11 mouse cellular contexts compared by ENCODE assay signal in the genomic region with DNA sequence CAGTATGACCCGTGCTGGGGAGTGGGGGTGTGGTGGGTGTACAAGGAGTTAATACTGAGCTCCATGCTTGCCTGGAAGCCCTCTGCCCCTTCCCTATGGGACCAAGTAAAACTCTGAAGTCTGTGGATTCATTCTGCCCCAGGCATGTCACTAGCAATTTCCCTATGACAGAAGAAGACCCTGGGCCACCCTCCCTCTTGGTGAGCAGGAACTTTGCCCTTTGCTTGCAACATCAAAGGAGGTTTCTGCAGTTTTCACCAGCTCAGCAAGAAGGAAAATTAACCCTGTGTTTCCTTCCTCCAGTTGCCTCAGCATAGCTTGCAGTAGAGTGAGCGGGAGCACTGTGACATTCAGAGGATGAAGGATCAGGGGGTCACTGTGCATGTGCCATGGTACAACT. TPM values are rescaled to one million over a fixed set of nuclear protein-coding genes. Genes with fewer than 3 reads are reported as not detected.
DNase-seq lines count a peak whose midpoint lies in the region; ATAC-seq and TF ChIP-seq lines count a peak whose summit lies in the region.
"Had no signal": no experiment of that assay in that cellular context is flagged by ENCODE, and none has a peak within 500 bp of the region (broad histone marks: within the 10 kb centered on the region; RNA-seq: fewer than 3 reads in every experiment).

No protein-coding gene starts in this region.

- H3K9ac ChIP-seq in intestine, embryonic 14.5 days (ENCODE audit: low read length), result no peak overlapping the region
- no peak overlapping the region for H3K9ac ChIP-seq in intestine, postnatal 0 days (ENCODE audit: low read depth, low read length)
- peak overlapping the region; percentile 2; the same call in 1 of the 2 replicates for H3K9ac ChIP-seq in forebrain, postnatal 0 days
- H3K9ac ChIP-seq in neural tube, embryonic 13.5 days, result peak overlapping the region; percentile 85

- intact Hi-C loops in left cerebral cortex, postnatal 14 days (cut with DNase I), result loop anchor here (10.0 kb wide), 1 partner anchor 108 kb away; no protein-coding TSS in a partner anchor

- DNase-seq in intestine, embryonic 14.5 days (ENCODE audit: low spot score), result no peak
- DNase-seq in forebrain, postnatal 0 days, result no peak
- DNase-seq in gastrocnemius, adult 8-10 months (ENCODE audit: low spot score in 2 of 2), result no peak
- no peak for DNase-seq in left cerebral cortex, postnatal 14 days (ENCODE audit: low spot score in 2 of 2)
- DNase-seq in adrenal gland, postnatal 25 days, result no peak

- no peak for TF ChIP-seq CTCF in intestine, postnatal 0 days (IDR thresholded peaks at IDR 0.05; ENCODE audit: low read depth)
- no peak for TF ChIP-seq CTCF in forebrain, postnatal 0 days (IDR thresholded peaks at IDR 0.05; ENCODE audit: low read depth)

- ATAC-seq in intestine, embryonic 14.5 days (replicated peaks; ENCODE audit: low FRiP score, low TSS enrichment, low read depth), result peak; percentile 58
- no peak for ATAC-seq in intestine, postnatal 0 days
- no peak for ATAC-seq in forebrain, postnatal 0 days
- 0 out of 2 replicates have a peak, but pooled peaks have one; percentile 17 for ATAC-seq in megakaryocyte progenitor cell, adult 5-6 weeks (replicated peaks; ENCODE audit: poor library complexity)
- ATAC-seq in neural tube, embryonic 13.5 days (ENCODE audit: low read depth), result no peak
- ATAC-seq: activated CD4-positive, CD25-positive, alpha-beta regulatory T cell, adult 4 months had no signal

- no peak overlapping the region for H3K27ac ChIP-seq in intestine, embryonic 14.5 days (ENCODE audit: low read depth)
- H3K27ac ChIP-seq in intestine, postnatal 0 days (ENCODE audit: low read depth, low read length), result no peak overlapping the region
- peak overlapping the region; percentile 89; the same call in 1 of the 2 replicates for H3K27ac ChIP-seq in forebrain, postnatal 0 days (ENCODE audit: low read depth, low read length)
- H3K27ac ChIP-seq in neural tube, embryonic 13.5 days (replicated peaks), result peak overlapping the region; percentile 89

- no peaks in the 10 kb centered on the region for H3K36me3 ChIP-seq in intestine, embryonic 14.5 days (ENCODE audit: control insufficient read depth, insufficient read depth, low read length)
- no peaks in the 10 kb centered on the region for H3K36me3 ChIP-seq in intestine, postnatal 0 days (ENCODE audit: control insufficient read depth, insufficient read depth)
- H3K36me3 ChIP-seq in forebrain, postnatal 0 days (ENCODE audit: insufficient read depth), result no peaks in the 10 kb centered on the region
- H3K36me3 ChIP-seq in neural tube, embryonic 13.5 days, result no peaks in the 10 kb centered on the region

- WGBS in intestine, embryonic 14.5 days, result 38% methylated on average over 2 of the region's 2 CpGs
- 30% methylated on average over 2 of the region's 2 CpGs for WGBS in intestine, postnatal 0 days
- 35% methylated on average over 2 of the region's 2 CpGs for WGBS in forebrain, postnatal 0 days
- 32% methylated on average over 2 of the region's 2 CpGs for WGBS in neural tube, embryonic 13.5 days

- H3K4me1 ChIP-seq in intestine, embryonic 14.5 days (replicated peaks; ENCODE audit: control insufficient read depth, insufficient read depth, low read length), result peaks cover 17% of the 10 kb centered on the region; the same call in 1 of the 2 replicates
- peaks cover 2% of the 10 kb centered on the region; the same call in 1 of the 2 replicates for H3K4me1 ChIP-seq in intestine, postnatal 0 days (replicated peaks; ENCODE audit: control insufficient read depth, insufficient read depth, low read length)
- peaks cover 2% of the 10 kb centered on the region; the same call in 1 of the 2 replicates for H3K4me1 ChIP-seq in forebrain, postnatal 0 days (ENCODE audit: insufficient read depth)
- H3K4me1 ChIP-seq in neural tube, embryonic 13.5 days (replicated peaks), result peaks cover 54% of the 10 kb centered on the region

- H3K9me3 ChIP-seq in intestine, embryonic 14.5 days (ENCODE audit: control insufficient read depth, low read length), result no peaks in the 10 kb centered on the region
- H3K9me3 ChIP-seq in intestine, postnatal 0 days (ENCODE audit: control insufficient read depth), result no peaks in the 10 kb centered on the region
- H3K9me3 ChIP-seq in forebrain, postnatal 0 days (ENCODE audit: low read length), result no peaks in the 10 kb centered on the region
- H3K9me3 ChIP-seq in neural tube, embryonic 13.5 days, result no peaks in the 10 kb centered on the region

- H3K27me3 ChIP-seq in intestine, embryonic 14.5 days (replicated peaks; ENCODE audit: control insufficient read depth, insufficient read depth, low read length), result peaks cover 8% of the 10 kb centered on the region
- H3K27me3 ChIP-seq in intestine, postnatal 0 days (replicated peaks; ENCODE audit: control insufficient read depth, insufficient read depth, low read length), result peaks cover 10% of the 10 kb centered on the region
- H3K27me3 ChIP-seq in forebrain, postnatal 0 days (ENCODE audit: insufficient read depth, low read length), result no peaks in the 10 kb centered on the region
- no peaks in the 10 kb centered on the region for H3K27me3 ChIP-seq in neural tube, embryonic 13.5 days

- no peak overlapping the region for H3K4me3 ChIP-seq in intestine, embryonic 14.5 days (ENCODE audit: low read depth, low read length)
- no peak overlapping the region for H3K4me3 ChIP-seq in intestine, postnatal 0 days (ENCODE audit: low read depth, low read length)
- H3K4me3 ChIP-seq in forebrain, postnatal 0 days (ENCODE audit: low read depth, low read length), result peak overlapping the region; percentile 19
- H3K4me3 ChIP-seq in neural tube, embryonic 13.5 days, result peak overlapping the region; percentile 63

- no peak overlapping the region for H3K4me2 ChIP-seq in intestine, embryonic 14.5 days (ENCODE audit: low read length)
- H3K4me2 ChIP-seq in intestine, postnatal 0 days (replicated peaks; ENCODE audit: low read depth), result no peak overlapping the region
- H3K4me2 ChIP-seq in forebrain, postnatal 0 days (ENCODE audit: low read depth), result peak overlapping the region; percentile 63
- H3K4me2 ChIP-seq in neural tube, embryonic 13.5 days, result peak overlapping the region; percentile 64
- H3K4me2 ChIP-seq: heart, embryonic 11.5 days had no signal

RNA-seq across cellular contexts. Expression of gene Gap43, which starts 3.8 kb away (rescaled TPM):
- polyA plus RNA-seq in intestine, embryonic 14.5 days (2014; fragmentation: Nextera tagmentation; extraction: Ambion mirVana), result 104 and 111 TPM in 2 replicates
- 39.6 and 40.1 TPM in 2 replicates for polyA plus RNA-seq in intestine, postnatal 0 days (2015; fragmentation: Nextera tagmentation; extraction: Ambion mirVana)
- 1,112 and 1,190 TPM in 2 replicates for total RNA-seq in forebrain, postnatal 0 days (2014; rRNA removed)
- 1,608 and 1,952 TPM in 2 replicates for polyA plus RNA-seq in forebrain, postnatal 0 days (2015; fragmentation: Nextera tagmentation; extraction: Ambion mirVana)
- total RNA-seq in megakaryocyte progenitor cell, adult 5-6 weeks (2015), result not detected in 2 replicates
- not detected in 2 replicates for total RNA-seq in megakaryocyte progenitor cell, adult 5-6 weeks (2017)
- polyA plus RNA-seq in neural tube, embryonic 13.5 days (2015; fragmentation: Nextera tagmentation; extraction: Ambion mirVana), result 1,023 and 1,039 TPM in 2 replicates
- total RNA-seq in gastrocnemius, adult 8-10 months (2022), result under 1 TPM in 2 of 4 experiments, not detected in 2; 0.27 to 0.46 TPM
- total RNA-seq in left cerebral cortex, postnatal 14 days (2021), result 100 to 1,000 TPM; 520 to 569 TPM
- total RNA-seq in adrenal gland, postnatal 25 days (2021), result 1.1 and 1.2 TPM in 2 replicates
- total RNA-seq: liver, adult 2 months had no signal
- polyA plus RNA-seq: activated CD4-positive, CD25-positive, alpha-beta regulatory T cell, adult 4 months; liver, adult 2 months had no signal

Comparison
In these comparisons a context has a peak if more than half of its experiments do, and no peak if none do; other contexts are left out.
1. ATAC-seq: peak in intestine, embryonic 14.5 days (single experiment) and megakaryocyte progenitor cell, adult 5-6 weeks (single experiment); none in intestine, postnatal 0 days (single experiment), forebrain, postnatal 0 days (single experiment) and neural tube, embryonic 13.5 days (single experiment).
2. H3K27ac ChIP-seq: peak in forebrain, postnatal 0 days (single experiment) and neural tube, embryonic 13.5 days (single experiment); none in intestine, embryonic 14.5 days (single experiment) and intestine, postnatal 0 days (single experiment).
3. H3K4me2 ChIP-seq: peak in forebrain, postnatal 0 days (single experiment) and neural tube, embryonic 13.5 days (single experiment); none in intestine, embryonic 14.5 days (single experiment) and intestine, postnatal 0 days (single experiment).
4. H3K4me3 ChIP-seq: peak in forebrain, postnatal 0 days (single experiment) and neural tube, embryonic 13.5 days (single experiment); none in intestine, embryonic 14.5 days (single experiment) and intestine, postnatal 0 days (single experiment).
5. H3K9ac ChIP-seq: peak in forebrain, postnatal 0 days (single experiment) and neural tube, embryonic 13.5 days (single experiment); none in intestine, embryonic 14.5 days (single experiment) and intestine, postnatal 0 days (single experiment).
6. RNA of gene Gap43, which starts 3.8 kb away (total RNA-seq): 1,112 to 1,190 TPM in forebrain, postnatal 0 days and 520 to 569 TPM in left cerebral cortex, postnatal 14 days; 1.1 to 1.2 TPM in adrenal gland, postnatal 25 days, 0.27 to 0.46 TPM in gastrocnemius, adult 8-10 months and not detected in megakaryocyte progenitor cell, adult 5-6 weeks; every median in the first group is over 100 times any median in the second.